In the genomic region with DNA sequence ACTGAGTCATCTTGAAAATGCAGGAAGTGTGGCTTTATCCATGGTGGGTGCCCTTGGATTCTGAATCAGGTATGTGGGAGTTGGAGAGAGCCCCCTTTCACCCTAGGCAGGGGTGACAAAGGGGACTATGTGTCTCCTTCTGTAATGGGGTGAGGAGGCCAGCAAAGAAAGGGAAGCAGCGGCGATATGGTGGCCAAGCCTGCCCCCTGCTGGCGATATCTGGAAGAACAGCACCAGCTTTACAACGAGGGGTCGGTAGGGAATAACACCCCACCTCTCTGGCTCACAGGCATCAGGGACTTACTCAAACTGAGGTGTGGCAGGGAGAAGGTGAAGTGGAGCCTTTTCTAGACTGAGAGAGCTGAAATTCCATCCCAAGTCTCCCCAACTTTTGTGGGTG, we compare ENCODE assay signal across 10 mouse cellular contexts.
A peak's percentile ranks its signal among the peaks of the same experiment; 100 is the strongest.
DNase-seq lines count a peak whose midpoint lies in the region; ATAC-seq and TF ChIP-seq lines count a peak whose summit lies in the region.
"Had no signal": no experiment of that assay in that cellular context is flagged by ENCODE, and none has a peak within 500 bp of the region (broad histone marks: within the 10 kb centered on the region; RNA-seq: fewer than 3 reads in every experiment).

No protein-coding gene starts in this region.

- TF ChIP-seq POLR2A in kidney, adult 2 months (IDR thresholded peaks at IDR 0.05; ENCODE audit: low read depth, low read length) = no peak

- peak; percentile 91 for TF ChIP-seq CTCF in kidney, adult 2 months (conservative IDR thresholded peaks at IDR 0.05; ENCODE audit: insufficient read depth, insufficient read length, low read depth, low read length)
- peak; percentile 95 for TF ChIP-seq CTCF in lung, postnatal 0 days (IDR thresholded peaks at IDR 0.05)

- no peak for ATAC-seq in kidney, embryonic 14.5 days (ENCODE audit: low FRiP score, low TSS enrichment)
- no peak for ATAC-seq in hindbrain, embryonic 15.5 days (ENCODE audit: low FRiP score, low read depth)
- ATAC-seq in lung, postnatal 0 days = no peak

- H3K27me3 ChIP-seq in kidney, adult 2 months (replicated peaks; ENCODE audit: control insufficient read depth, insufficient read depth, low read length) = no peaks in the 10 kb centered on the region
- H3K27me3 ChIP-seq in kidney, embryonic 14.5 days (ENCODE audit: control insufficient read depth, insufficient read depth, low read length) = peaks cover 40% of the 10 kb centered on the region
- H3K27me3 ChIP-seq in embryonic facial prominence, embryonic 10.5 days (replicated peaks; ENCODE audit: low read depth, poor library complexity, severe bottlenecking) = peaks cover 52% of the 10 kb centered on the region
- H3K27me3 ChIP-seq in hindbrain, embryonic 15.5 days = no peaks in the 10 kb centered on the region
- peaks cover 18% of the 10 kb centered on the region; the same call in 1 of the 2 replicates for H3K27me3 ChIP-seq in lung, postnatal 0 days (replicated peaks; ENCODE audit: insufficient read depth, low read length)

- no peak overlapping the region for H3K9ac ChIP-seq in kidney, embryonic 14.5 days (ENCODE audit: low read depth, low read length)
- H3K9ac ChIP-seq in hindbrain, embryonic 15.5 days = peak overlapping the region; percentile 29; the same call in 1 of the 2 replicates
- no peak overlapping the region for H3K9ac ChIP-seq in lung, postnatal 0 days (replicated peaks; ENCODE audit: low read depth)
- H3K9ac ChIP-seq: embryonic facial prominence, embryonic 13.5 days; lung, embryonic 15.5 days had no signal

- peak; percentile 43 for DNase-seq in kidney, adult 2 months
- peak; percentile 65 to 66 for DNase-seq in adrenal gland, adult 18-20 months (ENCODE audit: low spot score in 2 of 2)
- peak; percentile 83 for DNase-seq in embryonic facial prominence, embryonic 10.5 days (ENCODE audit: low spot score)
- peak; percentile 63 for DNase-seq in lung, postnatal 0 days (ENCODE audit: low spot score)
- peak; percentile 68 for DNase-seq in ovary, postnatal 14 days (ENCODE audit: low spot score)
- peak; percentile 56 for DNase-seq in urinary bladder, adult 2 months (ENCODE audit: low spot score)

- no peaks in the 10 kb centered on the region for H3K4me1 ChIP-seq in kidney, adult 2 months (ENCODE audit: control insufficient read depth, insufficient read depth, low read length)
- H3K4me1 ChIP-seq in kidney, embryonic 14.5 days (ENCODE audit: control insufficient read depth, insufficient read depth, low read length) = no peaks in the 10 kb centered on the region; the same call in none of the 2 replicates
- peaks cover 35% of the 10 kb centered on the region for H3K4me1 ChIP-seq in embryonic facial prominence, embryonic 10.5 days
- peaks cover 74% of the 10 kb centered on the region for H3K4me1 ChIP-seq in hindbrain, embryonic 15.5 days (replicated peaks)
- H3K4me1 ChIP-seq in lung, postnatal 0 days (ENCODE audit: insufficient read depth, low read depth, low read length) = peaks cover 9% of the 10 kb centered on the region

- H3K4me3 ChIP-seq in kidney, adult 2 months (ENCODE audit: insufficient read depth, low read depth, low read length) = no peak overlapping the region
- H3K4me3 ChIP-seq in kidney, embryonic 14.5 days (ENCODE audit: low read length) = no peak overlapping the region
- no peak overlapping the region for H3K4me3 ChIP-seq in embryonic facial prominence, embryonic 10.5 days
- peak overlapping the region; percentile 75 for H3K4me3 ChIP-seq in hindbrain, embryonic 15.5 days
- no peak overlapping the region for H3K4me3 ChIP-seq in lung, postnatal 0 days (ENCODE audit: low read depth, low read length)
- H3K4me3 ChIP-seq: embryonic facial prominence, embryonic 13.5 days; lung, embryonic 15.5 days had no signal

- 1% methylated on average over 5 of the region's 5 CpGs for WGBS in kidney, adult 2 months
- 3% methylated on average over 5 of the region's 5 CpGs for WGBS in kidney, embryonic 14.5 days
- under 1% methylated on average over 5 of the region's 5 CpGs for WGBS in embryonic facial prominence, embryonic 10.5 days
- WGBS in hindbrain, embryonic 15.5 days = 2% methylated on average over 5 of the region's 5 CpGs
- 3% methylated on average over 5 of the region's 5 CpGs for WGBS in lung, postnatal 0 days

- no peak overlapping the region for H3K4me2 ChIP-seq in kidney, embryonic 14.5 days (replicated peaks; ENCODE audit: low read depth, low read length)
- H3K4me2 ChIP-seq in hindbrain, embryonic 15.5 days = peak overlapping the region; percentile 99
- no peak overlapping the region for H3K4me2 ChIP-seq in lung, postnatal 0 days (replicated peaks; ENCODE audit: low read depth, low read length)
- H3K4me2 ChIP-seq: embryonic facial prominence, embryonic 13.5 days; lung, embryonic 15.5 days had no signal

- TF ChIP-seq EP300 in lung, postnatal 0 days (IDR thresholded peaks at IDR 0.05) = no peak

- no peaks in the 10 kb centered on the region for H3K9me3 ChIP-seq in kidney, embryonic 14.5 days (ENCODE audit: control insufficient read depth, low read length)
- no peaks in the 10 kb centered on the region for H3K9me3 ChIP-seq in embryonic facial prominence, embryonic 10.5 days
- H3K9me3 ChIP-seq in hindbrain, embryonic 15.5 days = no peaks in the 10 kb centered on the region
- no peaks in the 10 kb centered on the region for H3K9me3 ChIP-seq in lung, postnatal 0 days (ENCODE audit: low read length)
- H3K9me3 ChIP-seq: embryonic facial prominence, embryonic 13.5 days; lung, embryonic 15.5 days had no signal

- H3K27ac ChIP-seq in kidney, adult 2 months (ENCODE audit: insufficient read depth, low read depth, low read length) = no peak overlapping the region
- no peak overlapping the region for H3K27ac ChIP-seq in kidney, embryonic 14.5 days (ENCODE audit: low read depth, low read length)
- H3K27ac ChIP-seq in embryonic facial prominence, embryonic 10.5 days (replicated peaks) = no peak overlapping the region
- H3K27ac ChIP-seq in hindbrain, embryonic 15.5 days (replicated peaks) = peak overlapping the region; percentile 42
- H3K27ac ChIP-seq in lung, postnatal 0 days (ENCODE audit: low read length) = no peak overlapping the region
- H3K27ac ChIP-seq: embryonic facial prominence, embryonic 13.5 days; lung, embryonic 15.5 days had no signal

- H3K36me3 ChIP-seq in kidney, adult 2 months (ENCODE audit: control insufficient read depth, insufficient read depth, low read length) = no peaks in the 10 kb centered on the region
- H3K36me3 ChIP-seq in kidney, embryonic 14.5 days (ENCODE audit: control insufficient read depth, insufficient read depth, low read length) = no peaks in the 10 kb centered on the region
- H3K36me3 ChIP-seq in embryonic facial prominence, embryonic 10.5 days (replicated peaks) = no peaks in the 10 kb centered on the region
- no peaks in the 10 kb centered on the region for H3K36me3 ChIP-seq in hindbrain, embryonic 15.5 days
- H3K36me3 ChIP-seq in lung, postnatal 0 days (ENCODE audit: insufficient read depth, low read length) = no peaks in the 10 kb centered on the region
- H3K36me3 ChIP-seq: embryonic facial prominence, embryonic 13.5 days; lung, embryonic 15.5 days had no signal
